ENCODE assay signal across 10 mouse cellular contexts in genomic region chr1:169939345-169939744, GRCm38 (mm10). TPM values are rescaled to one million over a fixed set of nuclear protein-coding genes. Genes with fewer than 3 reads are reported as not detected.
DNase-seq lines count a peak whose midpoint lies in the region; ATAC-seq and TF ChIP-seq lines count a peak whose summit lies in the region.
"Had no signal": no experiment of that assay in that cellular context is flagged by ENCODE, and none has a peak within 500 bp of the region (broad histone marks: within the 10 kb centered on the region; RNA-seq: fewer than 3 reads in every experiment).

No protein-coding gene starts in this region.

- TF ChIP-seq CTCF in cortical plate, adult 2 months (IDR thresholded peaks at IDR 0.05; ENCODE audit: extremely low read depth, insufficient read depth, low read length): peak; percentile 16; the same call in 1 of the 2 replicates

- no peak for ATAC-seq in kidney, embryonic 14.5 days (ENCODE audit: low FRiP score, low TSS enrichment)
- ATAC-seq in CD4-positive, CD25-positive, alpha-beta regulatory T cell, adult 4 months: peak; percentile 51
- ATAC-seq in activated CD4-positive, CD25-positive, alpha-beta regulatory T cell, adult 4 months: no peak

- H3K4me2 ChIP-seq in kidney, embryonic 14.5 days (replicated peaks; ENCODE audit: low read depth, low read length): no peak overlapping the region

- H3K27me3 ChIP-seq in kidney, embryonic 14.5 days (ENCODE audit: control insufficient read depth, insufficient read depth, low read length): no peaks in the 10 kb centered on the region

- no peaks in the 10 kb centered on the region for H3K4me1 ChIP-seq in kidney, embryonic 14.5 days (ENCODE audit: control insufficient read depth, insufficient read depth, low read length)
- no peaks in the 10 kb centered on the region; the same call in 1 of the 2 replicates for H3K4me1 ChIP-seq in cortical plate, adult 2 months (ENCODE audit: control insufficient read depth, insufficient read depth, low read length)

- no peak overlapping the region for H3K27ac ChIP-seq in kidney, embryonic 14.5 days (ENCODE audit: low read depth, low read length)
- H3K27ac ChIP-seq in cortical plate, adult 2 months (ENCODE audit: insufficient read depth, low read length): no peak overlapping the region
- H3K27ac ChIP-seq: macrophage had no signal

- DNase-seq in kidney, adult 18-20 months: peak; percentile 21
- DNase-seq in 3T3-L1 (ENCODE audit: low read depth, low spot score): peak; percentile 82
- peak; percentile 71 for DNase-seq in layer of hippocampus, adult 9-10 months (ENCODE audit: low spot score)
- DNase-seq in right cerebral cortex, postnatal 4 days: peak; percentile 68

- 8% methylated on average over 2 of the region's 2 CpGs for WGBS in kidney, embryonic 14.5 days

- H3K36me3 ChIP-seq in kidney, embryonic 14.5 days (ENCODE audit: control insufficient read depth, insufficient read depth, low read length): no peaks in the 10 kb centered on the region

- no peaks in the 10 kb centered on the region for H3K9me3 ChIP-seq in kidney, embryonic 14.5 days (ENCODE audit: control insufficient read depth, low read length)

- no peak overlapping the region for H3K9ac ChIP-seq in kidney, embryonic 14.5 days (ENCODE audit: low read depth, low read length)

- no peak for TF ChIP-seq POLR2A in cortical plate, adult 2 months (IDR thresholded peaks at IDR 0.05; ENCODE audit: extremely low read depth, insufficient read depth, low read length)

- no peak overlapping the region for H3K4me3 ChIP-seq in kidney, embryonic 14.5 days (ENCODE audit: low read length)
- no peak overlapping the region for H3K4me3 ChIP-seq in cortical plate, adult 2 months (ENCODE audit: insufficient read depth, low read length)

RNA-seq across cellular contexts. Expression of gene Ccdc190, which starts 10.9 kb away (rescaled TPM):
- polyA plus RNA-seq in kidney, embryonic 14.5 days (2014; fragmentation: Nextera tagmentation; extraction: Ambion mirVana): 0.21 TPM in 1 of 2 replicates, not detected in the other
- not detected for polyA plus RNA-seq in CD4-positive, CD25-positive, alpha-beta regulatory T cell, adult 4 months (2017; shearing (Covaris generic))
- polyA plus RNA-seq in cortical plate, adult 2 months (2012; rRNA removed): 30.7 and 31.9 TPM in 2 replicates
- polyA plus RNA-seq in activated CD4-positive, CD25-positive, alpha-beta regulatory T cell, adult 4 months (2017; shearing (Covaris generic)): not detected
- polyA plus RNA-seq: heart, embryonic 14.5 days; macrophage had no signal

RNA-seq across cellular contexts. Expression of gene Hsd17b7, which starts 29.7 kb away (rescaled TPM):
- 7.5 and 16.3 TPM in 2 replicates for polyA plus RNA-seq in kidney, embryonic 14.5 days (2014; fragmentation: Nextera tagmentation; extraction: Ambion mirVana)
- polyA plus RNA-seq in CD4-positive, CD25-positive, alpha-beta regulatory T cell, adult 4 months (2017; shearing (Covaris generic)): 10 to 100 TPM in 1 of 2 experiments, 1 to 10 TPM in 1; 9.4 to 13.9 TPM
- 13.1 and 14.2 TPM in 2 replicates for polyA plus RNA-seq in cortical plate, adult 2 months (2012; rRNA removed)
- 10 to 100 TPM in 1 of 2 experiments, 1 to 10 TPM in 1; 6.2 to 12.0 TPM for polyA plus RNA-seq in activated CD4-positive, CD25-positive, alpha-beta regulatory T cell, adult 4 months (2017; shearing (Covaris generic))

Comparison
In these comparisons a context has a peak if more than half of its experiments do, and no peak if none do; other contexts are left out.
1. DNase-seq: peak in every context shown above with its lines; median percentile 82 in 3T3-L1; 71 in layer of hippocampus, adult 9-10 months; 68 in right cerebral cortex, postnatal 4 days; 21 in kidney, adult 18-20 months.
2. RNA of gene Ccdc190, which starts 10.9 kb away (polyA plus RNA-seq): 30.7 to 31.9 TPM in cortical plate, adult 2 months; 0.21 TPM in kidney, embryonic 14.5 days, not detected in CD4-positive, CD25-positive, alpha-beta regulatory T cell, adult 4 months and not detected in activated CD4-positive, CD25-positive, alpha-beta regulatory T cell, adult 4 months; every median in the first group is over 10 times any median in the second.